Mouse (Mus musculus) hindbrain, embryonic 12.5 days (tissue): Measurements from ENCODE around the gene Cxxc4. TPM values are rescaled to one million over a fixed set of nuclear protein-coding genes. Genes with fewer than 3 reads are reported as not detected.

Experiments
- ATAC-seq: fragments of 200-750 bp; cut with Nextera tagmentation; 2 replicates; pipeline ENCODE4 v1.8.0; 2017; ENCODE audit warnings: moderate TSS enrichment; ENCODE audit not compliant: low FRiP score
- H3K27ac ChIP-seq: fragments of 300-500 bp; sonication (generic); 2 replicates; pipeline ENCODE4 v1.5.1; 2016; ENCODE audit warnings: mild to moderate bottlenecking
- H3K27me3 ChIP-seq: fragments of 300-500 bp; sonication (generic); 2 replicates; pipeline ENCODE4 v1.6.1; 2016; ENCODE audit warnings: mild to moderate bottlenecking
- H3K36me3 ChIP-seq: fragments of 300-500 bp; sonication (generic); 2 replicates; pipeline ENCODE4 v1.6.1; 2016; ENCODE audit warnings: mild to moderate bottlenecking
- H3K4me1 ChIP-seq: fragments of 300-500 bp; sonication (generic); 2 replicates; pipeline ENCODE4 v1.6.1; 2016
- H3K4me2 ChIP-seq: fragments of 300-500 bp; sonication (generic); replicated peaks from 2 replicates; pipeline ENCODE4 v1.6.1; 2016; ENCODE audit warnings: mild to moderate bottlenecking
- H3K4me3 ChIP-seq: fragments of 300-500 bp; sonication (generic); 2 replicates; pipeline ENCODE4 v1.5.1; 2016; ENCODE audit warnings: mild to moderate bottlenecking
- H3K9ac ChIP-seq: fragments of 300-500 bp; sonication (generic); 2 replicates; pipeline ENCODE4 v1.6.1; 2016; ENCODE audit warnings: mild to moderate bottlenecking, moderate library complexity
- H3K9me3 ChIP-seq: fragments of 300-500 bp; sonication (generic); replicated peaks from 2 replicates; pipeline ENCODE4 v1.6.1; 2016; ENCODE audit warnings: mild to moderate bottlenecking
- WGBS: fragments of 180-500 bp; shearing (Covaris S2); methylation state at CpG from one replicate; pipeline ENCODE4 v1.1.7; 2016; 5-methylcytosine and 5-hydroxymethylcytosine counted together
- polyA plus RNA-seq: library from polyadenylated mRNA; unstranded; fragments of >200 nt; fragmentation: Nextera tagmentation; extraction: Ambion mirVana; gene quantifications from 2 replicates; pipeline ENCODE4 v1.2.1, GENCODE M21; 2016

Cxxc4 gene
- polyA plus RNA-seq, 1 experiment from 2014 or later = 22.7 TPM

GRCm38 (mm10) chr3:134235491-134236413, 532 bp upstream of the Cxxc4 start:
- H3K27me3 ChIP-seq = no peaks in the 10 kb centered on the region
- WGBS = under 1% methylated on average over 41 of the region's 55 CpGs
- no peaks in the 10 kb centered on the region for H3K36me3 ChIP-seq
- H3K4me2 ChIP-seq = peak overlapping the region; percentile 76
- H3K4me1 ChIP-seq = 0 out of 2 replicates have a peak, but pooled peaks cover 3% of the 10 kb centered on the region
- peak overlapping the region; percentile 69 for H3K9ac ChIP-seq
- H3K9me3 ChIP-seq = no peaks in the 10 kb centered on the region
- H3K27ac ChIP-seq = peak overlapping the region; percentile 100
- peak; percentile 78 for ATAC-seq
- H3K4me3 ChIP-seq = peak overlapping the region; percentile 82

GRCm38 (mm10) chr3:134237113-134237805, 975 bp downstream of the Cxxc4 start:
- H3K4me1 ChIP-seq = peaks cover 12% of the 10 kb centered on the region
- H3K9ac ChIP-seq = peak overlapping the region; percentile 69
- 0 out of 2 replicates have a peak, but pooled peaks cover 2% of the 10 kb centered on the region for H3K36me3 ChIP-seq
- H3K4me3 ChIP-seq = peak overlapping the region; percentile 82
- H3K9me3 ChIP-seq = no peaks in the 10 kb centered on the region
- no peaks in the 10 kb centered on the region for H3K27me3 ChIP-seq
- no peak for ATAC-seq
- peak overlapping the region; percentile 76 for H3K4me2 ChIP-seq
- peak overlapping the region; percentile 100 for H3K27ac ChIP-seq
- 21% methylated on average over 3 of the region's 3 CpGs for WGBS

- no peaks in the 10 kb centered on the region for H3K27me3 ChIP-seq
- peak overlapping the region; percentile 92 for H3K9ac ChIP-seq
- no peaks in the 10 kb centered on the region for H3K9me3 ChIP-seq
- peak overlapping the region; percentile 100 for H3K27ac ChIP-seq
- peak overlapping the region; percentile 82 for H3K4me3 ChIP-seq
- 0 out of 2 replicates have a peak, but pooled peaks cover 5% of the 10 kb centered on the region for H3K36me3 ChIP-seq
- H3K4me1 ChIP-seq = peaks cover 26% of the 10 kb centered on the region
- peak; percentile 41 for ATAC-seq
- under 1% methylated on average over 14 of the region's 14 CpGs for WGBS
- peak overlapping the region; percentile 76 for H3K4me2 ChIP-seq
Observed at GRCm38 (mm10) chr3:134238621-134239310, 2.5 kb downstream of the Cxxc4 start.

- Histone ChIP-seq H3K4me2 (peak overlapping the region; percentile 76), H3K4me1 (peaks cover 28% of the 10 kb centered on the region), H3K27me3 (no peaks in the 10 kb centered on the region), H3K9ac (peak overlapping the region; percentile 92), H3K9me3 (no peaks in the 10 kb centered on the region), H3K27ac (peak overlapping the region; percentile 100), H3K4me3 (peak overlapping the region; percentile 82), H3K36me3 (0 out of 2 replicates have a peak, but pooled peaks cover 5% of the 10 kb centered on the region)
- WGBS = under 1% methylated on average over 50 of the region's 51 CpGs
- ATAC-seq = peak; percentile 6; the same call in 1 of the 2 replicates
Observed at GRCm38 (mm10) chr3:134239321-134239970, 3.2 kb downstream of the Cxxc4 start.

GRCm38 (mm10) chr3:134239971-134240717, 3.9 kb downstream of the Cxxc4 start:
- H3K27me3 ChIP-seq = no peaks in the 10 kb centered on the region
- H3K4me2 ChIP-seq = peak overlapping the region; percentile 76
- peaks cover 25% of the 10 kb centered on the region for H3K4me1 ChIP-seq
- H3K36me3 ChIP-seq = 0 out of 2 replicates have a peak, but pooled peaks cover 5% of the 10 kb centered on the region
- under 1% methylated on average over 25 of the region's 61 CpGs for WGBS
- peak overlapping the region; percentile 92 for H3K9ac ChIP-seq
- peak overlapping the region; percentile 82 for H3K4me3 ChIP-seq
- H3K9me3 ChIP-seq = no peaks in the 10 kb centered on the region
- ATAC-seq = peak; percentile 77
- H3K27ac ChIP-seq = peak overlapping the region; percentile 100

GRCm38 (mm10) chr3:134240718-134241025, 4.4 kb downstream of the Cxxc4 start:
- Histone ChIP-seq H3K4me1 (peaks cover 25% of the 10 kb centered on the region), H3K36me3 (0 out of 2 replicates have a peak, but pooled peaks cover 5% of the 10 kb centered on the region)
- WGBS = under 1% methylated on average over 6 of the region's 6 CpGs

GRCm38 (mm10) chr3:134243168-134243849, 7.0 kb downstream of the Cxxc4 start:
- peak overlapping the region; percentile 11; the same call in 1 of the 2 replicates for H3K4me3 ChIP-seq

More at GRCm38 (mm10) chr3:134240718-134241025, 4.4 kb downstream of the Cxxc4 start:
- no peaks in the 10 kb centered on the region for H3K27me3 ChIP-seq
- H3K27ac ChIP-seq = peak overlapping the region; percentile 100
- peak overlapping the region; percentile 82 for H3K4me3 ChIP-seq
- H3K9ac ChIP-seq = peak overlapping the region; percentile 92
- no peak for ATAC-seq
- H3K4me2 ChIP-seq = peak overlapping the region; percentile 76
- no peaks in the 10 kb centered on the region for H3K9me3 ChIP-seq

GRCm38 (mm10) chr3:134243850-134244247, 7.6 kb downstream of the Cxxc4 start:
- 0 out of 2 replicates have a peak, but pooled peaks cover 5% of the 10 kb centered on the region for H3K36me3 ChIP-seq
- H3K27me3 ChIP-seq = no peaks in the 10 kb centered on the region
- H3K9ac ChIP-seq = no peak overlapping the region
- H3K4me3 ChIP-seq = no peak overlapping the region
- H3K4me2 ChIP-seq = peak overlapping the region; percentile 76
- 18% methylated on average over 3 of the region's 3 CpGs for WGBS
- H3K9me3 ChIP-seq = no peaks in the 10 kb centered on the region
- peaks cover 27% of the 10 kb centered on the region for H3K4me1 ChIP-seq
- ATAC-seq = no peak
- no peak overlapping the region for H3K27ac ChIP-seq

More at GRCm38 (mm10) chr3:134243168-134243849, 7.0 kb downstream of the Cxxc4 start:
- Histone ChIP-seq H3K27ac (no peak overlapping the region), H3K27me3 (no peaks in the 10 kb centered on the region), H3K9ac (no peak overlapping the region), H3K36me3 (0 out of 2 replicates have a peak, but pooled peaks cover 5% of the 10 kb centered on the region), H3K4me1 (peaks cover 27% of the 10 kb centered on the region), H3K9me3 (no peaks in the 10 kb centered on the region), H3K4me2 (peak overlapping the region; percentile 76)
- ATAC-seq = no peak
- 56% methylated on average over 2 of the region's 2 CpGs for WGBS

GRCm38 (mm10) chr3:134254221-134254620, 17.9 kb downstream of the Cxxc4 start:
- H3K4me3 ChIP-seq = no peak overlapping the region
- ATAC-seq = no peak
- no peak overlapping the region for H3K4me2 ChIP-seq
- no peaks in the 10 kb centered on the region for H3K9me3 ChIP-seq
- no peaks in the 10 kb centered on the region for H3K27me3 ChIP-seq
- no peaks in the 10 kb centered on the region for H3K36me3 ChIP-seq
- H3K9ac ChIP-seq = no peak overlapping the region
- 71% methylated on average over 2 of the region's 2 CpGs for WGBS
- H3K4me1 ChIP-seq = 0 out of 2 replicates have a peak, but pooled peaks cover 2% of the 10 kb centered on the region
- no peak overlapping the region for H3K27ac ChIP-seq

GRCm38 (mm10) chr3:134258715-134259114, 22.4 kb downstream of the Cxxc4 start:
- WGBS = 67% methylated on average over 5 of the region's 5 CpGs
- no peaks in the 10 kb centered on the region for H3K36me3 ChIP-seq
- H3K27me3 ChIP-seq = no peaks in the 10 kb centered on the region
- H3K27ac ChIP-seq = no peak overlapping the region
- H3K4me3 ChIP-seq = no peak overlapping the region
- 0 out of 2 replicates have a peak, but pooled peaks cover 3% of the 10 kb centered on the region for H3K4me1 ChIP-seq
- no peak for ATAC-seq
- no peak overlapping the region for H3K9ac ChIP-seq
- no peaks in the 10 kb centered on the region for H3K9me3 ChIP-seq
- no peak overlapping the region for H3K4me2 ChIP-seq
